Mouse (Mus musculus): ENCODE results near the gene Ugt1a8. TPM values are rescaled to one million over a fixed set of nuclear protein-coding genes. Genes with fewer than 3 reads are reported as not detected.

Ugt1a8 gene
- polyA plus RNA-seq, 1 experiment = not detected

DNA sequence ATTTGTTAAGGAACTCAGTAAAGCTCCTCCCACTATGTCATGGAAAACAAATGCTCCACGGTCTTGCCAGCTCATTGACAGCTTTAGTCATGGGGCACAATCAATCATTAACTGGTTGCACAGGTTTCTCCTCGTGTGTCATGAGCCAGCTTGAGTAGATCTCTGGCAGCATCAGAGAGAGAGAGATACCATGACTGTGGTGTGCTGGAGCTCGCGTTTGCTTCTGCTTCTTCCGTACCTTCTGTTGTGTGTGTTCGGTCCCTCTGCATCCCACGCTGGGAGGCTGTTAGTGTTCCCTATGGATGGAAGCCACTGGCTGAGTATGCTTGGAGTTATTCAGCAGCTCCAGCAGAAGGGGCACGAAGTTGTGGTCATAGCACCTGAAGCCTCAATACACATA lies 124.2 kb downstream of the Ugt1a8 start, which contains the start of gene Ugt1a1:
Gene Ugt1a1 (plus strand): TSS at position 148 of the 400 bp plus-strand sequence.
- H3K4me1 ChIP-seq (ENCODE audit: control insufficient read depth, insufficient read depth, low read length) = no peaks in the 10 kb centered on the region
- no peak within 1 kb of the TSS for H3K4me3 ChIP-seq (replicated peaks; ENCODE audit: extremely low read depth, low read depth, low read length)
- no peak for DNase-seq
- 66% methylated on average over 8 of the region's 8 CpGs for WGBS
- TF ChIP-seq POLR2A (IDR thresholded peaks at IDR 0.05; ENCODE audit: borderline replicate concordance, extremely low read depth, low read depth, low read length) = no peak
- TF ChIP-seq CTCF (IDR thresholded peaks at IDR 0.05; ENCODE audit: insufficient read depth, low read length) = no peak

GRCm38 (mm10) chr1:88212341-88213045 lies 124.9 kb downstream of the Ugt1a8 start:
- TF ChIP-seq CTCF (IDR thresholded peaks at IDR 0.05; ENCODE audit: insufficient read depth, low read length) (no peak), POLR2A (IDR thresholded peaks at IDR 0.05; ENCODE audit: borderline replicate concordance, extremely low read depth, low read depth, low read length) (no peak)
- Histone ChIP-seq H3K4me1 (ENCODE audit: control insufficient read depth, insufficient read depth, low read length) (no peaks in the 10 kb centered on the region), H3K4me3 (replicated peaks; ENCODE audit: extremely low read depth, low read depth, low read length) (no peak overlapping the region)
- WGBS = 56% methylated on average over 8 of the region's 8 CpGs
- no peak for DNase-seq

DNA sequence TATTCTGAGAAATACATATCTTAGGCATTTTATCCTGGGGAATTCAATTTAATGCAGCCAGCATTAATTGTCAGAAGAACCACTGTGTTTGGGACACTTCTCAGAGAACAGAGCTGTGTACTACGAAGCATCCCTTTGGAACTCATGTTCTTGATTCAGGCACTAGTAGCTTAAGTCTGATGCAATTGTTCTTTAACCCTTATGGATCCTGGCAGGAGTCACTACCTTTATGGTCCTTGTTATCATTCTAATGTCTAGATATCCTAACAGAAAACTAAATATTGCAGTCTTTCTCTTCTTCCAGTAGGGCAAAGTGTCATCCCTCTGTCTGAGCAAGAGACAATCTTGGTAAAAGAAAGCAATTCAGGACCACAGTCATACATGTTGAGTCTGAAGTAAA lies 125.4 kb downstream of the Ugt1a8 start:
- no peak for TF ChIP-seq POLR2A (IDR thresholded peaks at IDR 0.05; ENCODE audit: borderline replicate concordance, extremely low read depth, low read depth, low read length)
- TF ChIP-seq CTCF (IDR thresholded peaks at IDR 0.05; ENCODE audit: insufficient read depth, low read length) = no peak
- H3K4me1 ChIP-seq (ENCODE audit: control insufficient read depth, insufficient read depth, low read length) = no peaks in the 10 kb centered on the region
- no peak overlapping the region for H3K4me3 ChIP-seq (replicated peaks; ENCODE audit: extremely low read depth, low read depth, low read length)
- no peak for DNase-seq
- 71% methylated on average over 1 of the region's 1 CpGs for WGBS

- no peak for DNase-seq
- no peak for TF ChIP-seq POLR2A (IDR thresholded peaks at IDR 0.05; ENCODE audit: borderline replicate concordance, extremely low read depth, low read depth, low read length)
- no peak for TF ChIP-seq CTCF (IDR thresholded peaks at IDR 0.05; ENCODE audit: insufficient read depth, low read length)
- H3K4me1 ChIP-seq (ENCODE audit: control insufficient read depth, insufficient read depth, low read length) = no peaks in the 10 kb centered on the region
- 70% methylated on average over 2 of the region's 2 CpGs for WGBS
- H3K4me3 ChIP-seq (replicated peaks; ENCODE audit: extremely low read depth, low read depth, low read length) = no peak overlapping the region
Measured at GRCm38 (mm10) chr1:88213766-88214461, 126.3 kb downstream of the Ugt1a8 start.

- no peak overlapping the region for H3K4me3 ChIP-seq (replicated peaks; ENCODE audit: extremely low read depth, low read depth, low read length)
- DNase-seq = no peak
- 77% methylated on average over 2 of the region's 2 CpGs for WGBS
Measured at GRCm38 (mm10) chr1:88214462-88214952, 126.9 kb downstream of the Ugt1a8 start.

GRCm38 (mm10) chr1:88215466-88216380 lies 128.1 kb downstream of the Ugt1a8 start:
- WGBS = 70% methylated on average over 10 of the region's 10 CpGs
- no peaks in the 10 kb centered on the region for H3K4me1 ChIP-seq (ENCODE audit: control insufficient read depth, insufficient read depth, low read length)
- H3K4me3 ChIP-seq (replicated peaks; ENCODE audit: extremely low read depth, low read depth, low read length) = no peak overlapping the region
- no peak for DNase-seq
- no peak for TF ChIP-seq CTCF (IDR thresholded peaks at IDR 0.05; ENCODE audit: insufficient read depth, low read length)
- no peak for TF ChIP-seq POLR2A (IDR thresholded peaks at IDR 0.05; ENCODE audit: borderline replicate concordance, extremely low read depth, low read depth, low read length)

More at GRCm38 (mm10) chr1:88214462-88214952, 126.9 kb downstream of the Ugt1a8 start:
- TF ChIP-seq CTCF (IDR thresholded peaks at IDR 0.05; ENCODE audit: insufficient read depth, low read length) = no peak
- TF ChIP-seq POLR2A (IDR thresholded peaks at IDR 0.05; ENCODE audit: borderline replicate concordance, extremely low read depth, low read depth, low read length) = no peak
- no peaks in the 10 kb centered on the region for H3K4me1 ChIP-seq (ENCODE audit: control insufficient read depth, insufficient read depth, low read length)

DNA sequence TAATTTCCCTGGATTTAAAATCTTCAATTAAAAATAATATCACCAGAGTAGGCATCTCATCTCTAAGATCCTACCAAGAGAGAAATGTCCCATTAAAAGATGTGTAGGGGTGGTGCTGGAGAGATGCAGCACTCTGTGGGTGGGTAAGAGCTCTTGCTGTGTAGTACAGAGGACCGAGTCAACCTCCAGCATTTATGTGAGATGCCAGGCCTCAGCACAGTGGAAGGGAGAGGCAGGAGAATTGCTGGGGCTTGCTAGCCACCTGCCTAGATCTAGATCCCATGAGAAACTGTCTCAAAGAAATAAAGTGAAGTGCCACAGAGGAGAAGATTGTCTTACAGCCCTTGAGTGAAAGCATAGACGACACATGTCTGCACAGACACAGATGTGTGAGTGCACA lies 128.9 kb downstream of the Ugt1a8 start:
- H3K4me1 ChIP-seq (ENCODE audit: control insufficient read depth, insufficient read depth, low read length) = no peaks in the 10 kb centered on the region
- DNase-seq = no peak

DNA sequence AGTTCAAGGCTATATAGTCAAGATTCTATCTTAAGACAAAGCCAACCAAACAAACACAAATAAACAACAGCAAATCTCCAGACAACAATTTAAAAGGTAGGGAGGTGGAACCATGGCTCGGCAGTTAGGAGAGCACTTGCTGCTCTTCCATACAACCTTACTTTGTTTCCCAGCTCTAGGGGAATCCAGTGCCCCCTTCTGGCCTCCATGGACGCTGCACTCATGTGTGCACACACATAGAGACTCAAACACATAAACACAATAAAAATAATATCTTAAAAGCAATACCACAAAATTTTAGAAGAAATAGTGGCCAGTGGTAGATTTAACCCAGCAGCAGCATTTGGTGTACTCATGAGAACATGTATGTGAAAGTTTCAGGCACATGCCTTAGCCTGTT lies 129.5 kb downstream of the Ugt1a8 start:
- H3K4me3 ChIP-seq (replicated peaks; ENCODE audit: extremely low read depth, low read depth, low read length) = no peak overlapping the region
- WGBS = 54% methylated on average over 2 of the region's 2 CpGs
- DNase-seq = no peak
- H3K4me1 ChIP-seq (ENCODE audit: control insufficient read depth, insufficient read depth, low read length) = no peaks in the 10 kb centered on the region
- TF ChIP-seq POLR2A (IDR thresholded peaks at IDR 0.05; ENCODE audit: borderline replicate concordance, extremely low read depth, low read depth, low read length) (no peak), CTCF (IDR thresholded peaks at IDR 0.05; ENCODE audit: insufficient read depth, low read length) (no peak)

More for the DNA sequence above, 128.9 kb downstream of the Ugt1a8 start:
- H3K4me3 ChIP-seq (replicated peaks; ENCODE audit: extremely low read depth, low read depth, low read length) = no peak overlapping the region
- TF ChIP-seq CTCF (IDR thresholded peaks at IDR 0.05; ENCODE audit: insufficient read depth, low read length) = no peak
- TF ChIP-seq POLR2A (IDR thresholded peaks at IDR 0.05; ENCODE audit: borderline replicate concordance, extremely low read depth, low read depth, low read length) = no peak
- 57% methylated on average over 2 of the region's 2 CpGs for WGBS

DNA sequence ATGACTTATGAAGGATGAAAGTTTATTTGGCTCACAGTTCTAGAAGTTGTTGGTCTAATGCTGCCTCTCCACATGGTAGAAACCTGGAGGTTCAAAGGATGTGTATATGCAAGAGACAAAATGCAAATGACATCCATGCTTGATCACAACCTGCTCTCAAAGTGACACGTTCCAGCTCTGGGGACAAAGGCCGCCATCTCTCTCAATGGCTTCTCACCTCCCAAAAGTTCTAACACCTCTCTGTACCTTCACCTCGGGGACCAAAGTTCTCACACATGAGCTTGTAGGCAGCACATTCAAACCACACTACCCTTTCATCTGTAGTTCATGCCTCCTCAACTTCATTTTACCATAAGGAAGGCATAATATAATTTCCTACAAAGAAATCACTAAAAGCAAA lies 130.0 kb downstream of the Ugt1a8 start:
- 32% methylated on average over 3 of the region's 3 CpGs for WGBS
- TF ChIP-seq POLR2A (IDR thresholded peaks at IDR 0.05; ENCODE audit: borderline replicate concordance, extremely low read depth, low read depth, low read length) = no peak
- TF ChIP-seq CTCF (IDR thresholded peaks at IDR 0.05; ENCODE audit: insufficient read depth, low read length) = no peak
- Histone ChIP-seq H3K4me1 (ENCODE audit: control insufficient read depth, insufficient read depth, low read length) (no peaks in the 10 kb centered on the region), H3K4me3 (replicated peaks; ENCODE audit: extremely low read depth, low read depth, low read length) (no peak overlapping the region)
- no peak for DNase-seq
